Mouse (Mus musculus) limb, embryonic 11.5 days (tissue): ENCODE results near the gene Utrn. TPM values are rescaled to one million over a fixed set of nuclear protein-coding genes. Genes with fewer than 3 reads are reported as not detected.

Experiments
- ATAC-seq: fragments of 200-750 bp; cut with Nextera tagmentation; 2 replicates; pipeline ENCODE4 v1.8.0; 2017; ENCODE audit warnings: low read depth; ENCODE audit not compliant: insufficient number of reproducible peaks, low FRiP score, low TSS enrichment
- DNase-seq: peaks from one replicate; pipeline ENCODE4 v3.0.0-alpha.2; 2015; ENCODE audit warnings: low spot score
- H3K27ac ChIP-seq: fragments of 300-500 bp; sonication (generic); replicated peaks from 2 replicates; pipeline ENCODE4 v1.5.1; 2014; ENCODE audit warnings: low read depth, mild to moderate bottlenecking, low read length
- H3K27me3 ChIP-seq: fragments of 300-500 bp; sonication (generic); 2 replicates; pipeline ENCODE4 v1.6.1; 2014; ENCODE audit warnings: mild to moderate bottlenecking, low read length, mixed read lengths; ENCODE audit not compliant: control insufficient read depth, insufficient read depth
- H3K36me3 ChIP-seq: fragments of 300-500 bp; sonication (generic); 2 replicates; pipeline ENCODE4 v1.6.1; 2014; ENCODE audit warnings: mild to moderate bottlenecking, low read length, moderate library complexity, mixed read lengths; ENCODE audit not compliant: control insufficient read depth, insufficient read depth
- H3K4me1 ChIP-seq: fragments of 300-500 bp; sonication (generic); 2 replicates; pipeline ENCODE4 v1.6.1; 2014; ENCODE audit warnings: low read length, mixed read lengths; ENCODE audit not compliant: control insufficient read depth, insufficient read depth
- H3K4me2 ChIP-seq: fragments of 300-500 bp; sonication (generic); 2 replicates; pipeline ENCODE4 v1.6.1; 2014; ENCODE audit warnings: low read depth, mild to moderate bottlenecking, moderate library complexity; ENCODE audit not compliant: severe bottlenecking
- H3K4me3 ChIP-seq: fragments of 300-500 bp; sonication (generic); 2 replicates; pipeline ENCODE4 v1.5.1; 2014; ENCODE audit warnings: low read depth, low read length
- H3K9ac ChIP-seq: fragments of 300-500 bp; sonication (generic); 2 replicates; pipeline ENCODE4 v1.6.1; 2014; ENCODE audit warnings: mild to moderate bottlenecking, low read length
- H3K9me3 ChIP-seq: fragments of 300-500 bp; sonication (generic); 2 replicates; pipeline ENCODE4 v1.6.1; 2016; ENCODE audit warnings: low read length; ENCODE audit not compliant: control insufficient read depth
- WGBS: fragments of 180-500 bp; shearing (Covaris S2); extraction: QIAGEN DNeasy Blood & Tissue Kit; methylation state at CpG from one replicate; pipeline ENCODE4 v1.1.7; 2014; 5-methylcytosine and 5-hydroxymethylcytosine counted together
- polyA plus RNA-seq: library from polyadenylated mRNA; unstranded; fragments of >200 nt; fragmentation: Nextera tagmentation; extraction: Ambion mirVana; gene quantifications from 2 replicates; pipeline ENCODE4 v1.2.1, GENCODE M21; 2014

Utrn gene
- polyA plus RNA-seq, 1 experiment from 2014 or later = 41.0 TPM

- WGBS = 100% methylated on average over 2 of the region's 2 CpGs
- H3K27ac ChIP-seq = no peak overlapping the region
Measured at GRCm38 (mm10) chr10:12706516-12706915, 162.6 kb downstream of the Utrn start.

GRCm38 (mm10) chr10:12705990-12706389 is 163.2 kb downstream of the Utrn start:
- H3K36me3 ChIP-seq = no peaks in the 10 kb centered on the region
- no peak overlapping the region for H3K27ac ChIP-seq
- DNase-seq = no peak
- no peak overlapping the region for H3K9ac ChIP-seq
- no peak overlapping the region for H3K4me3 ChIP-seq
- WGBS = 78% methylated on average over 1 of the region's 1 CpGs
- no peak for ATAC-seq
- no peak overlapping the region for H3K4me2 ChIP-seq
- no peaks in the 10 kb centered on the region for H3K27me3 ChIP-seq
- H3K9me3 ChIP-seq = no peaks in the 10 kb centered on the region
- H3K4me1 ChIP-seq = no peaks in the 10 kb centered on the region

More at GRCm38 (mm10) chr10:12706516-12706915, 162.6 kb downstream of the Utrn start:
- DNase-seq (no peak), ATAC-seq (no peak)
- Histone ChIP-seq H3K36me3 (no peaks in the 10 kb centered on the region), H3K4me3 (no peak overlapping the region), H3K4me1 (no peaks in the 10 kb centered on the region), H3K4me2 (no peak overlapping the region), H3K9ac (no peak overlapping the region), H3K27me3 (no peaks in the 10 kb centered on the region), H3K9me3 (no peaks in the 10 kb centered on the region)

GRCm38 (mm10) chr10:12704290-12704689 is 164.9 kb downstream of the Utrn start:
- H3K4me3 ChIP-seq = no peak overlapping the region
- no peak overlapping the region for H3K4me2 ChIP-seq
- H3K27ac ChIP-seq = no peak overlapping the region
- no peaks in the 10 kb centered on the region for H3K4me1 ChIP-seq
- 0 out of 2 replicates have a peak, but pooled peaks cover 2% of the 10 kb centered on the region for H3K9me3 ChIP-seq
- H3K27me3 ChIP-seq = no peaks in the 10 kb centered on the region
- no peaks in the 10 kb centered on the region for H3K36me3 ChIP-seq
- no peak overlapping the region for H3K9ac ChIP-seq
- WGBS = 44% methylated on average over 1 of the region's 1 CpGs
- ATAC-seq = no peak
- no peak for DNase-seq

- no peak for DNase-seq
- 0 out of 2 replicates have a peak, but pooled peaks cover 2% of the 10 kb centered on the region for H3K9me3 ChIP-seq
- 75% methylated on average over 3 of the region's 3 CpGs for WGBS
- no peak for ATAC-seq
- no peak overlapping the region for H3K27ac ChIP-seq
- H3K27me3 ChIP-seq = no peaks in the 10 kb centered on the region
- no peak overlapping the region for H3K9ac ChIP-seq
- no peaks in the 10 kb centered on the region for H3K36me3 ChIP-seq
- no peaks in the 10 kb centered on the region for H3K4me1 ChIP-seq
- H3K4me2 ChIP-seq = no peak overlapping the region
- H3K4me3 ChIP-seq = no peak overlapping the region
Measured at GRCm38 (mm10) chr10:12703526-12703925, 165.6 kb downstream of the Utrn start.

GRCm38 (mm10) chr10:12702140-12702539 is 167.0 kb downstream of the Utrn start:
- DNase-seq = no peak
- no peak overlapping the region for H3K27ac ChIP-seq
- no peak for ATAC-seq
- no peaks in the 10 kb centered on the region for H3K27me3 ChIP-seq
- H3K4me3 ChIP-seq = no peak overlapping the region
- no peaks in the 10 kb centered on the region for H3K36me3 ChIP-seq
- H3K9ac ChIP-seq = no peak overlapping the region
- no peak overlapping the region for H3K4me2 ChIP-seq
- no peaks in the 10 kb centered on the region for H3K4me1 ChIP-seq
- 0 out of 2 replicates have a peak, but pooled peaks cover 2% of the 10 kb centered on the region for H3K9me3 ChIP-seq
- WGBS = 71% methylated on average over 4 of the region's 4 CpGs

GRCm38 (mm10) chr10:12701694-12702093 is 167.5 kb downstream of the Utrn start:
- H3K27ac ChIP-seq = no peak overlapping the region
- DNase-seq = no peak
- H3K4me1 ChIP-seq = no peaks in the 10 kb centered on the region
- H3K4me2 ChIP-seq = no peak overlapping the region
- no peak for ATAC-seq
- no peak overlapping the region for H3K9ac ChIP-seq
- H3K36me3 ChIP-seq = no peaks in the 10 kb centered on the region
- no peaks in the 10 kb centered on the region for H3K27me3 ChIP-seq
- 0 out of 2 replicates have a peak, but pooled peaks cover 2% of the 10 kb centered on the region for H3K9me3 ChIP-seq
- H3K4me3 ChIP-seq = no peak overlapping the region
- 80% methylated on average over 7 of the region's 7 CpGs for WGBS

- H3K36me3 ChIP-seq = no peaks in the 10 kb centered on the region
- 0 out of 2 replicates have a peak, but pooled peaks cover 2% of the 10 kb centered on the region for H3K9me3 ChIP-seq
- no peak overlapping the region for H3K27ac ChIP-seq
- H3K4me2 ChIP-seq = no peak overlapping the region
- 75% methylated on average over 3 of the region's 3 CpGs for WGBS
- DNase-seq (no peak), ATAC-seq (no peak)
- no peak overlapping the region for H3K9ac ChIP-seq
- H3K4me1 ChIP-seq = no peaks in the 10 kb centered on the region
- H3K27me3 ChIP-seq = no peaks in the 10 kb centered on the region
- H3K4me3 ChIP-seq = no peak overlapping the region
Measured at GRCm38 (mm10) chr10:12700576-12700975, 168.6 kb downstream of the Utrn start.

GRCm38 (mm10) chr10:12697902-12698301 is 171.3 kb downstream of the Utrn start:
- Histone ChIP-seq H3K9me3 (0 out of 2 replicates have a peak, but pooled peaks cover 2% of the 10 kb centered on the region), H3K4me1 (0 out of 2 replicates have a peak, but pooled peaks cover 2% of the 10 kb centered on the region), H3K36me3 (no peaks in the 10 kb centered on the region), H3K9ac (no peak overlapping the region), H3K27me3 (no peaks in the 10 kb centered on the region), H3K4me2 (no peak overlapping the region), H3K4me3 (no peak overlapping the region), H3K27ac (no peak overlapping the region)
- WGBS = 94% methylated on average over 3 of the region's 3 CpGs
- ATAC-seq (no peak), DNase-seq (no peak)

- no peak overlapping the region for H3K27ac ChIP-seq
- WGBS = 89% methylated on average over 6 of the region's 6 CpGs
- H3K4me2 ChIP-seq = no peak overlapping the region
- ATAC-seq (no peak), DNase-seq (no peak)
- H3K27me3 ChIP-seq = no peaks in the 10 kb centered on the region
- H3K9me3 ChIP-seq = 0 out of 2 replicates have a peak, but pooled peaks cover 2% of the 10 kb centered on the region
- no peaks in the 10 kb centered on the region for H3K36me3 ChIP-seq
- no peak overlapping the region for H3K9ac ChIP-seq
- 0 out of 2 replicates have a peak, but pooled peaks cover 2% of the 10 kb centered on the region for H3K4me1 ChIP-seq
- no peak overlapping the region for H3K4me3 ChIP-seq
Measured at GRCm38 (mm10) chr10:12696704-12697103, 172.5 kb downstream of the Utrn start.
